Mouse (Mus musculus) yolk sac, embryonic 10.5 days (tissue): ENCODE measurements around the gene 9030612E09Rik.

Source experiments
- DNase-seq: peaks from one replicate; pipeline ENCODE4 v3.0.0-alpha.2; 2017; ENCODE audit warnings: low spot score

The 9030612E09Rik gene

GRCm38 (mm10) chr10:43211866-43212265 lies 37.4 kb downstream of the 9030612E09Rik start:
- DNase-seq = no peak

DNA sequence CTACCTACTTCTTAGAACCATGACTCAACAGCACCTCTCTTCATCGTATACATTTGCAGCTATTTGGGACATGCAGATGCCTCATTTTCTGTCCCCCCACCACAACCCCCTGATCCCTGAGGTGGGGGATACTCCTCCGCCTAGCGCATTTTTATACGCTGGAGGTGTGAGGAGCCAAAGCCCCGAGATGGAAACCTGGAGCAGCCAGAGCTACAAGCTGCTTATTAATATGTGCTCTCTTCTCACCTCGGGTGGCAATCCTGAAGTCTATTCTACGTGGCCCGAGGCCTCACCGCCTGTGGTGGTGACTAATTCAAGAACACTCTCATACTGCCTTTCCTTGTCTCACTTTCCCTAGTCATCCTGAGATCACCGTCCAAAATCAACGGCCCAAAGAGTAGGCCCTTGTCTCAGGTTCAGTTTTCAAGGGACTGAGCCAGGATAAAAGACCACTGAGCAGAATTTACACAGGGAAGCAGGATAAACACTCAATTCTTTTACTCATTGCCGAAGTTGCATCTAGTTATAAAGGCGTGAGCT lies 42.9 kb downstream of the 9030612E09Rik start:
- no peak for DNase-seq

DNA sequence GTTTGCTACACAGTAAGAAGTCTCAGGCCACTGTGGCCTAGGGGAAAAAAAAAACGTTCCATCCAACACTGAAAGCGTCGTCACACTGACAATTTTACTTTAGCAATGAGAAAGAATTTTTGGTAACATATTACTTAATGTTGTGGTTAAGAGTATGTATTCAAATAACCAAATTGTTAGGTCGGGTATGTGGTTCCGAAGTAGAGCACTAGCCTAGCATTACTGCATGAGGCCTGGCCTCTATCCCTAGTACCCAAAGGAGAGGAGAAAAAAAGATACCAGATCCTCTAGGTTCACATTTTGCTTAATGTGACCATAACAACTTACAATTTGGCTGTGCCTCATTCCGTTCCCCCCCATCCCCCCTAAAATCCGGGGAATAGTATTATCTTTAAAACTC lies 46.0 kb downstream of the 9030612E09Rik start:
- peak; percentile 5 for DNase-seq

DNA sequence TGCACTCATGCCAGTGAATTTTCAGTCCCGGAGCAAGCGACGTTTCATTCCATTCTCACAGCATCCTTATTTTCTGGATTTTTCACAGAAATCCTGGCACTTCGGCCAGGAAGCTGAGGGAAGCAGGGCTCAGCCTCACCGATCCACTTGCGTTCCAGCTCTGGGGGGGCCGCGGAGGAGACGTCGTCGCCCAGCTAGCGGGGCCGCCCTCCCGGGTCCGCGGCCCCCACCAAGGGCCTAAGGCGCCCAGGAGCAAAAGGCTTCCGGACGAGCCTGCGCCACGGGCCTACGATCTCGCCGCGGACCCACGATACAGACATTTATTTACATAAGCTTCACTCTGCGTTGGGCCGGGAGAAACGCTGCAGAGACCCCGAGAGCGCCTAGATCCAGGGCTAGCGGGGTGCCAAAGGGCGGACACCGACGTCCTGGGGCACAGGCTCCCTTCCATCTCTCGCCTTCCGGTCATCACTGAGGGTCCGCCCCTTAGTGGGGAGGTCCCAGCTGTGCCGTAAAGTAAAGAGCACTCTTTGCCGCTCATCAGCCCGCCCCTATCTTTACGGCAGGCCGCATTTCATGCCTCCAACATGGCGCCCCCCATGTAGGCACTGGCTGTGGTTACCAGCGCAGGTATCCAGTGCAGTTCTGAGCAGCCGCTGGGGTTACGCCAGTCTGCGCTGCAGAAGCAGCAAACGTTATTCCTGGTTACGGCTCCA lies 46.6 kb downstream of the 9030612E09Rik start, which contains the start of gene Pdss2:
Gene Pdss2, plus strand, starts transcription at position 577 of the 716 bp plus-strand sequence.
- peak; percentile 95 for DNase-seq

GRCm38 (mm10) chr10:43221659-43222058 lies 47.2 kb downstream of the 9030612E09Rik start:
- no peak for DNase-seq

- DNase-seq = no peak
These were observed 48.9 kb downstream of the 9030612E09Rik start for GRCm38 (mm10) chr10:43223391-43223790.
